Mouse (Mus musculus) G1E (cell line): ENCODE measurements around the gene Shroom3.

ENCODE experiments used
- CTCF ChIP-seq: IDR thresholded peaks from 2 replicates; pipeline ENCODE4 v1.5.1; 2012; ENCODE audit warnings: low read depth, low read length, inconsistent platforms, mixed read lengths
- TAL1 ChIP-seq: conservative IDR thresholded peaks from 2 replicates; pipeline ENCODE4 v1.6.1; 2012; ENCODE audit warnings: low read depth, low read length, inconsistent platforms, mixed read lengths

DNA sequence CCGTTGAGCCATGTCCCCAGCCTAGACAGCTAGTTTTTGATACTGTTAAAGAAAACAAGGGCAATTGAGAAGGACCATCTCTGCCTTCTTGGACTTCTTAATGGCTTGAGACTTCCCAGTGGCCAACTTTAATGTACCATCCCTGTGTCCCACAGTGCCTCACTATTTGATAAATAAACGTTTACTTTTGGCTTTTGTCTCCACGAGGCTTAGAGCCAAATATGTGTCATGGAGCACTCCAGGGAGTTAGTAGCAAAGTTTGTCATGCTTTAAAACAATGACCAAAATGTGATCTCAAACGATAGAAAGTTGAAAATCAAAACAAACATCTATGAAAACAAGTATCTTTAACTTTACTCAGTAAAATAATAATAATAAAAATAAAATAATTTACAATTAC is 83.1 kb downstream of the Shroom3 start:
- TF ChIP-seq CTCF (no peak), TAL1 (no peak)
